Mouse (Mus musculus): Measurements from ENCODE around the gene Plekha3. TPM values are rescaled to one million over a fixed set of nuclear protein-coding genes. Genes with fewer than 3 reads are reported as not detected.

Plekha3 gene
- polyA plus RNA-seq, 1 experiment = 13.1 TPM

DNA sequence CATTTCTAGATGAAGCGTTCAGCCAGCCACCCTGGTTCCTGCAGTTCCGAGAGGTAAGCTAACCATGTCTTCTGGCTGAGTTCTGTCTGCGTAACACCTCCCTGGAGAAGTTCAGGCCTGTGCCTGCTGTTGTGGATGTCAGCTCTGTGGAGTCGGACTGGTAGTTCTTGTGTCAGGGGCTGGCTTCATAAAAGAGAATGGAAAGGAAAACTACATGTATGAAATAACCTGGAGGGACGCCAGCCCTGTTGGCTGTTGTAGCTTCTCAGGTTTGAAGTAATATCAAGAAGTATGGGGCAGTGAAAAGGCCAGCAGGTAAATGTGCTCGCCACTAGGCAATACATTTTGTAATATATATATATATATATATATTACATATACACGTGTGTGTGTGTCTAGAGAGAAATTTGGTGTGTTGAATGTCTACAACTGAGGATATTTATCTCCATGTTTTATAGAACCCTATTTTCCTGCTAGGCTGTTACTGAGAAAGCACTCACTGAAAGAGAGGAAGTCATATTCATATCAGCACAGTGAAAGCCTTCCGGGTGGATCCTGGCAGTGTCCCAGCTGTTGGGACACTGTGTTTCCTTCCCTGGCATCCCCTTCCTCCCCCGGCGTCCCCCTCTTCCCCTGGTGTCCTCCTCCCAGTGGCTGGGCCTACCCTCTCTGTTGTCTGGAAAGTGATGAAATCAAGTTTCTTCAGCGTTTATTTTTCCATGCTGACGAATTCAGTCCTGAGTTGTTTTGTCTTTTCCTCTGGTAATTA, 15.5 kb downstream of the Plekha3 start:
- Histone ChIP-seq H3K4me3 (no peak overlapping the region), H3K36me3 (ENCODE audit: control insufficient read depth, insufficient read depth) (peaks cover 28% of the 10 kb centered on the region), H3K79me2 (ENCODE audit: control insufficient read depth, insufficient read depth) (no peaks in the 10 kb centered on the region), H3K27me3 (ENCODE audit: control insufficient read depth, insufficient read depth, insufficient read length) (no peaks in the 10 kb centered on the region), H3ac (ENCODE audit: control insufficient read depth, insufficient read length) (no peak overlapping the region), H3K4me2 (ENCODE audit: low read depth) (no peak overlapping the region)
- no peak for TF ChIP-seq MYOD1 (IDR thresholded peaks at IDR 0.05; ENCODE audit: control insufficient read depth in 1 of 3, insufficient read length in 2 of 3, low read depth in 2 of 3)
- TF ChIP-seq USF1 (IDR thresholded peaks at IDR 0.05; ENCODE audit: low read depth) = no peak
- no peak for TF ChIP-seq MAX (IDR thresholded peaks at IDR 0.05; ENCODE audit: low read depth)
- no peak for TF ChIP-seq REST (IDR thresholded peaks at IDR 0.05; ENCODE audit: insufficient read depth, insufficient read length)
- no peak for TF ChIP-seq MYOG (IDR thresholded peaks at IDR 0.05; ENCODE audit: control insufficient read depth in 1 of 3, insufficient read depth in 1 of 3, insufficient read length in 2 of 3, low read depth in 2 of 3)
- TF ChIP-seq TCF12 (IDR thresholded peaks at IDR 0.05; ENCODE audit: insufficient read depth, poor library complexity, severe bottlenecking) = no peak
- no peak for TF ChIP-seq POLR2A (IDR thresholded peaks at IDR 0.05; ENCODE audit: insufficient read length, low read depth)
- TF ChIP-seq POLR2AphosphoS2 (IDR thresholded peaks at IDR 0.05; ENCODE audit: insufficient read length, low read depth) = no peak
- TF ChIP-seq TCF3 (IDR thresholded peaks at IDR 0.05; ENCODE audit: insufficient read length, low read depth) = no peak
- no peak for TF ChIP-seq CEBPB (IDR thresholded peaks at IDR 0.05; ENCODE audit: insufficient read depth, poor library complexity, severe bottlenecking)
- no peak for TF ChIP-seq SRF (IDR thresholded peaks at IDR 0.05; ENCODE audit: control insufficient read depth, insufficient read length, low read depth)
- no peak for TF ChIP-seq E2F4 (IDR thresholded peaks at IDR 0.05; ENCODE audit: insufficient read depth)

DNA sequence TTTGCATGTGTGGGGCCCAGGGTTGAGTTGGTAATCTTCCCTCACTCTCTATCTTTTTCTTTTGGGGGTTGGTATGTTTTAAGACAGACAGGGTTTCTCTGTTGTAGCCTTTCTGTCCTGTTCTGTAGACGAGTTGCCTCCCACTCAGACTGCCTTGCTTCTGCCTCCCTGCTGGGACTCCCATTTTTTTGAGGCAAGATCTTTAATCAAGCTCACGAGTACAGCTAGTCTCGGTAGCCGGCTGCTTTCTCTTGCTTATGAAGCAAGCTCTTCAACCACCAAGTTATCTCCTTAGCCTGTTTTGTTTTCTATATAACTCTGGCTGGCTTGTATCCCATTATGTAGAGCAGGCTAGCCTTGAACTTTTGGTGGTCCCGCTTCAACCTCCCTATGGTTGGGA, 18.7 kb downstream of the Plekha3 start:
- Histone ChIP-seq H3K4me2 (ENCODE audit: low read depth) (no peak overlapping the region), H3K27me3 (ENCODE audit: control insufficient read depth, insufficient read depth, insufficient read length) (no peaks in the 10 kb centered on the region), H3K4me3 (no peak overlapping the region), H3K79me2 (ENCODE audit: control insufficient read depth, insufficient read depth) (no peaks in the 10 kb centered on the region), H3K36me3 (ENCODE audit: control insufficient read depth, insufficient read depth) (peaks cover 36% of the 10 kb centered on the region), H3ac (ENCODE audit: control insufficient read depth, insufficient read length) (no peak overlapping the region)
- TF ChIP-seq TCF12 (IDR thresholded peaks at IDR 0.05; ENCODE audit: insufficient read depth, poor library complexity, severe bottlenecking) (no peak), POLR2A (IDR thresholded peaks at IDR 0.05; ENCODE audit: insufficient read length, low read depth) (no peak), CEBPB (IDR thresholded peaks at IDR 0.05; ENCODE audit: insufficient read depth, poor library complexity, severe bottlenecking) (no peak), POLR2AphosphoS2 (IDR thresholded peaks at IDR 0.05; ENCODE audit: insufficient read length, low read depth) (no peak), SRF (IDR thresholded peaks at IDR 0.05; ENCODE audit: control insufficient read depth, insufficient read length, low read depth) (no peak), TCF3 (IDR thresholded peaks at IDR 0.05; ENCODE audit: insufficient read length, low read depth) (no peak), REST (IDR thresholded peaks at IDR 0.05; ENCODE audit: insufficient read depth, insufficient read length) (no peak), MAX (IDR thresholded peaks at IDR 0.05; ENCODE audit: low read depth) (no peak), MYOD1 (IDR thresholded peaks at IDR 0.05; ENCODE audit: control insufficient read depth in 1 of 3, insufficient read length in 2 of 3, low read depth in 2 of 3) (no peak), MYOG (IDR thresholded peaks at IDR 0.05; ENCODE audit: control insufficient read depth in 1 of 3, insufficient read depth in 1 of 3, insufficient read length in 2 of 3, low read depth in 2 of 3) (no peak), E2F4 (IDR thresholded peaks at IDR 0.05; ENCODE audit: insufficient read depth) (no peak)

DNA sequence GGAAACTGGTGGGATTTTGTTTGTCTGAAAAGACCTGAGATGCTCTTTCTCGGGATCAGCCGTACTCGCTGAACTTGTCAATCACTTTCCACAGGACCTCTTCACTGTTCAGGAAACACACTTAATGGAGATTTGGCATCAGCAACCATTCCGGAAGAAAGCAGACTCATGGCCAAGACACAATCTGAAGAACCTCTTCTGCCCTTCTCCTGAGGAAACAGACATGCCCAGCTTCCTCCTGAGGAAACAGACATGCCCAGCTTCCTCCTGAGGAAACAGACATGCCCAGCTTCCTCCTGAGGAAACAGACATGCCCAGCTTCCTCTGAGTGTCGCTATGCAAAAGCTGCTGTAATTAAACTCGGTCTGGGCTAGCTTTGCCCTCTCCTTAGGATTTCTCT, 20.2 kb downstream of the Plekha3 start:
- Histone ChIP-seq H3K79me2 (ENCODE audit: control insufficient read depth, insufficient read depth) (no peaks in the 10 kb centered on the region), H3K36me3 (ENCODE audit: control insufficient read depth, insufficient read depth) (peaks cover 35% of the 10 kb centered on the region), H3ac (ENCODE audit: control insufficient read depth, insufficient read length) (no peak overlapping the region), H3K4me2 (ENCODE audit: low read depth) (no peak overlapping the region), H3K4me3 (no peak overlapping the region), H3K27me3 (ENCODE audit: control insufficient read depth, insufficient read depth, insufficient read length) (no peaks in the 10 kb centered on the region)
- TF ChIP-seq E2F4 (IDR thresholded peaks at IDR 0.05; ENCODE audit: insufficient read depth) = no peak
- TF ChIP-seq CEBPB (IDR thresholded peaks at IDR 0.05; ENCODE audit: insufficient read depth, poor library complexity, severe bottlenecking) = no peak

DNA sequence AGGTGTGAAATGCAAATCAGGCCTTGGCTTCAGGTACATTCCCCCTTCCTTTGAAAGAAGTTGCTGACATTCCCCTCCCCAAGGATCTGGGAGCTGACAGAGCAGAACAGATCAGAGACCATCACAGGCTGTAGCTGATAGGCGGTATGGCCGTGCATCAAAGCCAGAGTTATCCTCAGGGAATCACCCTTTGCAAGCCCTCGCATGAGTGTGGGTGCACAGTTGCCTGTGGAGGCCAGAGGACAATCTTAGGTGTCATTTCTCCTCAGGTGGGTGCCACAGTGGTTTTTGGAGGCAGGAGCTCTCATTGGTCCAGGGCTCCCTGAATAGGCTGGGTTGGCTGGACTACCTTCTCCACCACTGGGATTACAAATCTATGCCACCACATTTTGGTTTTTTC, 27.1 kb downstream of the Plekha3 start:
- H3K79me2 ChIP-seq (ENCODE audit: control insufficient read depth, insufficient read depth) = no peaks in the 10 kb centered on the region
- H3K4me3 ChIP-seq = no peak overlapping the region
- peaks cover 47% of the 10 kb centered on the region for H3K36me3 ChIP-seq (ENCODE audit: control insufficient read depth, insufficient read depth)
- no peak overlapping the region for H3ac ChIP-seq (ENCODE audit: control insufficient read depth, insufficient read length)
- H3K4me2 ChIP-seq (ENCODE audit: low read depth) = no peak overlapping the region
- peak; percentile 84 for TF ChIP-seq POLR2AphosphoS2 (IDR thresholded peaks at IDR 0.05; ENCODE audit: insufficient read length, low read depth)
- peak; percentile 7 for TF ChIP-seq POLR2A (IDR thresholded peaks at IDR 0.05; ENCODE audit: insufficient read length, low read depth)
- TF ChIP-seq MYOD1 (IDR thresholded peaks at IDR 0.05; ENCODE audit: control insufficient read depth in 1 of 3, insufficient read length in 2 of 3, low read depth in 2 of 3) = no peak
- no peak for TF ChIP-seq USF1 (IDR thresholded peaks at IDR 0.05; ENCODE audit: low read depth)
- H3K27me3 ChIP-seq (ENCODE audit: control insufficient read depth, insufficient read depth, insufficient read length) = no peaks in the 10 kb centered on the region

DNA sequence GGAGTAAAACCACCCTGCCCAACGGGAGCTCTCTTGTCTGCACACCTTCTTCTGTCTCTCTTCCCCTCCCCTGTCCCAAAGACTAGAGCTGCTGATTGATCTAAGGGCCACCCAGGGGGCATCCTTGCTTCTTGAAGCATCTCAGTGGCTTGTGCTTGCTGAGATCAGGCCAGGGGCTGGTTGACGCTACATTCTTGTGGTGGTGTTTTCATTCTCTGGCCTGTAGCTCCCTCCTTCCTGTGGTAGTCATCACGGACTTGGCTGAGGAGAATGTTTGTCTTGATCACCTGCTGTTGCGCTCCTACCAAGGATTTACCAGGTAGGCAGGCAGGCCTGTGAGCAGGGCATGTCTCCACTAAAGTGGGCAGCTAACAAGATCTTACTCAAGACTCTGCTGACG, 27.7 kb downstream of the Plekha3 start:
- no peak overlapping the region for H3K4me2 ChIP-seq (ENCODE audit: low read depth)
- peaks cover 47% of the 10 kb centered on the region for H3K36me3 ChIP-seq (ENCODE audit: control insufficient read depth, insufficient read depth)
- no peak overlapping the region for H3K4me3 ChIP-seq
- no peaks in the 10 kb centered on the region for H3K27me3 ChIP-seq (ENCODE audit: control insufficient read depth, insufficient read depth, insufficient read length)
- no peaks in the 10 kb centered on the region for H3K79me2 ChIP-seq (ENCODE audit: control insufficient read depth, insufficient read depth)
- peak; percentile 30 for TF ChIP-seq POLR2A (IDR thresholded peaks at IDR 0.05; ENCODE audit: insufficient read length, low read depth)
- no peak for TF ChIP-seq TCF12 (IDR thresholded peaks at IDR 0.05; ENCODE audit: insufficient read depth, poor library complexity, severe bottlenecking)
- H3ac ChIP-seq (ENCODE audit: control insufficient read depth, insufficient read length) = no peak overlapping the region

All from myocyte (in vitro differentiated cells).